Comparison of ENCODE assay signal across 8 mouse cellular contexts in genomic region chr3:33799617-33800512, GRCm38 (mm10). TPM values are rescaled to one million over a fixed set of nuclear protein-coding genes. Genes with fewer than 3 reads are reported as not detected.
DNase-seq lines count a peak whose midpoint lies in the region; ATAC-seq lines count a peak whose summit lies in the region.

Gene Ttc14, plus strand, starts transcription at chr3:33799832.

- peak within 1 kb of the TSS; percentile 99 for H3K27ac ChIP-seq in hindbrain, embryonic 12.5 days

- no peaks in the 10 kb centered on the region for H3K27me3 ChIP-seq in hindbrain, embryonic 12.5 days

- H3K4me3 ChIP-seq in hindbrain, embryonic 12.5 days, result peak within 1 kb of the TSS; percentile 97

- H3K4me2 ChIP-seq in hindbrain, embryonic 12.5 days (replicated peaks), result peak within 1 kb of the TSS; percentile 69

- WGBS in hindbrain, embryonic 12.5 days, result under 1% methylated on average over 79 of the region's 90 CpGs

- no peaks in the 10 kb centered on the region for H3K9me3 ChIP-seq in hindbrain, embryonic 12.5 days (replicated peaks)

- DNase-seq in NIH3T3 (ENCODE audit: low read depth), result peak; percentile 98
- DNase-seq in cerebellum, postnatal 10 days, result peak; percentile 99
- DNase-seq in frontal cortex, postnatal 10 days (ENCODE audit: low spot score in 2 of 2), result peak; percentile 92 to 97
- peak; percentile 97 to 98 for DNase-seq in layer of hippocampus, postnatal 14 days (ENCODE audit: low spot score in 2 of 2)
- peak; percentile 99 for DNase-seq in lung, postnatal 14 days
- DNase-seq in retina, adult 2 months (ENCODE audit: low read depth, low spot score), result peak; percentile 92
- DNase-seq in thymus, postnatal 36 days, result peak; percentile 98

- peaks cover 12% of the 10 kb centered on the region for H3K4me1 ChIP-seq in hindbrain, embryonic 12.5 days

- peak; percentile 99 for ATAC-seq in hindbrain, embryonic 12.5 days (ENCODE audit: low FRiP score)

- peak within 1 kb of the TSS; percentile 96 for H3K9ac ChIP-seq in hindbrain, embryonic 12.5 days

- H3K36me3 ChIP-seq in hindbrain, embryonic 12.5 days, result peaks cover 6% of the 10 kb centered on the region

RNA-seq across cellular contexts. Expression of gene Ttc14, which starts in this region (rescaled TPM):
- 80.2 and 81.6 TPM in 2 replicates for polyA plus RNA-seq in hindbrain, embryonic 12.5 days (2016; fragmentation: Nextera tagmentation; extraction: Ambion mirVana)
- total RNA-seq in layer of hippocampus, postnatal 14 days (2021), result 10 to 100 TPM; 68.1 to 84.8 TPM

Comparison
In these comparisons a context has a peak if more than half of its experiments do, and no peak if none do; other contexts are left out.
1. Peak in every context shown above with its lines: DNase-seq, ATAC-seq, H3K4me3 ChIP-seq and H3K27ac ChIP-seq.